Mouse (Mus musculus): Measurements from ENCODE around the gene Bag5.

Bag5 gene

DNA sequence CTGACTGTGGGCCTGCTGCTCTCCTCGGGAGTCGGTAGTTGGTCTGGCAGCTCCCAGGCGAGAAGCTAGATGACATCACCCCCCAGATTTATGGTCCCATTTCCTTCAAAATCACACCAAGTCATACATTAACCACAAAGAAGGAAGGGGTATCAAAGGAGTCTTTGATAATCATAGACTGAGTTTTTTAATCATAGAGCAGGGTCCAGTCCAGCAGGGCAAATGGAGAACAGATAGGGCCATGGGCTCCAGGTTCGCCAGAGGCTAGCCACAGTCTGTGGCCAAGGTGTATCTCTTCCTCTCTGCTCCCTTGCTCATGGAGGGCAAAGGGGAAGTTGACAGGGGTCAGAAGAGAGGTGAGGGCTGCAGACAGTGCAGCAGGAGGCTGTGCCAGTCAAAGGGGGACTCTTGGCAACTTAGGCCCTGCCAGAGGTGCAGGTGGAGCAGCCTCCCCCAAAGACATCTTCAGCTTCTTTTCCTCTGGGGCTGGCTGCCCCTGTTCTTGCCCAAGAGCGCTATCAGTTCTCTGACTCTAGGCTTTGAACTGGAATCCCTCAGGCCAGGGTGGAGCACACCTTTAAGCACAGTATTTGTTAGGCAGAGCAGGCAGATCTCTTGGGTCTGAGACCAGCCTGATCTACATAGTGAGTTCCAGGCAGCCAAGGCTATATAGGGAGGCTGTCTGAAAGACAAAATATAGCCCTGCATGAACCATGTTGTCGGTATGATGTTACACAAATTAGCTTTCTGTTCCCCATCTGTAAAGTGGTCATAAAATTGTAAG lies 37.1 kb downstream of the Bag5 start:
- no peak for DNase-seq (ENCODE audit: low read depth, low spot score)

DNA sequence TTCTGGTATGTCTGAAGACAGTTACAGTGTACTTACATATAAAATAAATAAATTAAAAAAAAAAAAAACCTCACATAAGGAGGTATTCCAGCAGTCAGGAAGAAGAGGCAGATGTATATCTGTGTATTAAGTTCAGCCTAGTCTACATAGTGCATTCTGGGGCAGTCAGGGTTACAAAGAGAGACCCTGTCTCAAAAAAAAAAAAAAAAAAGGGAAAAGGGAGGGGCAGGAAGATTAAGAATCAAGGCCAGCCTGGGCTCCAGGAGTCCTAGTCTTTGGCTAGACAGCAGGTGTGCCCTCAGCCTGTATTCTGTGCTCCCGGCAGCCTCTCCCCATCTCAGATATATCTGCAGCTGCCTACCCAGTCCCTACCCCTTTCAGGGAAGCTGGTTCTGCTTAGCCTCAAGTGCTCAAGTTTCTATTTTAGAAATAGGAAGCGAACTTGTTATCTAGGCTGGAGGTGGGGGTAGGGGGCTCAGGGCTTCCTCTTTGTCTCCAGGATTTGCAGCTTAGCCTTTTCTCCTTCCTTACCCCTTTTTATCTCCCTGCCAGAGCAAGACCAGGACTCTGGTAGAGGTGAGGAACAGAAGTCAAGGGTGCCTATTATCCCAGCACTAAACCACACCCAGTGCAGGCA lies 38.1 kb downstream of the Bag5 start:
- no peak for DNase-seq (ENCODE audit: low read depth, low spot score)

DNA sequence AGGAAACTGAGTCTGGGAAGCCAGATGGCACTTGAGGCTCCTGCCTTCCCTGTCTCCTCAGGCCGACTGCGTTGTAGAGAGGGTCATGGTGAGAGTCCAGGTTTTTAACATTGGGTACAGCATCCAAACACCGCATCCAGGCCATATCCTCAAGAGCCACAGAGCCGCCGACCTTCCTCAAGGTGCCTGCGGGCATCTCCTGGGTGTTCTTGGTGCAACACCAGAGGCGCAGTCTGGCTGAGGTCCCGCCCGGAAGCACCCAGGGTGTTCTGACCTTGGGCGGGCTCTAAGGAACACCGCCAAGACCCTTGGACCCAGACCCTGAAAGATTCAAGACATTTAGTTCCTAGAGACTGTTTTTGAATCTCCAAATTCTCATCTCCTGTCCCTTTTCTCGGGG lies 40.5 kb downstream of the Bag5 start:
- DNase-seq (ENCODE audit: low read depth, low spot score), result no peak

DNA sequence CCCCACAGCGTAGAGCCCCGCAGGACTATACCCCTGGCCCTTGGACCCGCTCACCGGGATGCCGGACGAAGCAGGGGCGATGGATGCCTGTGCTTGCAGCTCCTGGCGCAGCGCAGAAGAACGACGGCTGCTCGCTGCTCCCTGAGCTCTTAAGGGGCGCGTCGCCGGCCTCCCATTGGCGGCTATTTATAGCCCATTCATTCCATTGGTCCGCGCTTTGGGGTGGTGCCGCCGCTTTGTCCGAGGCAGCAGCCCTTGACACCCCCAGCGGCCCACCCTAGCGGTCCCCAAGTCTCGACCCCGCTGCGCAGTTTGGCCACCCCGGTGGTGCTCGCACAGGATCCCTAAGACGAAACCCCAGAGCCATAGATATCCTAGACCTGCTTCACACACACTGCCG lies 40.9 kb downstream of the Bag5 start, which contains the start of gene Ckb:
Gene Ckb (minus strand): TSS at position 163 of the 400 bp plus-strand sequence.
- DNase-seq (ENCODE audit: low read depth, low spot score), result peak; percentile 93

DNA sequence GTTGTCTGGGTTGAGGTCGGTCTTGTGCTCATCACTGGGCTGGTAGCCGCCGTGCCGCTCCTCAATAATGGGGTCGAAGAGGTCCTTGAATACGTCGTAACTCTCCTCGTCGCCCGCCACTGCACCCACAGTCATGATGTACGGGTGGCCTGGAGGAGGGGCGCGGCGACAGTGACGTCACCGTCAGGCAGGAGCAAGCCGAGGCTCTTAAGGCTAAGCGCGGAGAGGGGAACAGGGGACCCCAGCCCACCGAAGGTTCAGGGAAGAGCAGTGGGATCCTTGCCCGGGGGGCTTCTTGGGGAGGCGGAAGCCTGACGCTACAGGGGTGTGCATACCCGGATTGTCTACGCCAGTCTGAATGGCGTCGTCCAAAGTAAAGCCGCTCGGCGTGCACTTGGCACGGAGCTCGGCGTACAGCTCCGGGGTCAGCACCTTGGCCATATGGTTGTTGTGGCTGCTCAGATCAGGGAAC lies 41.6 kb downstream of the Bag5 start:
- DNase-seq (ENCODE audit: low read depth, low spot score), result peak; percentile 55

DNA sequence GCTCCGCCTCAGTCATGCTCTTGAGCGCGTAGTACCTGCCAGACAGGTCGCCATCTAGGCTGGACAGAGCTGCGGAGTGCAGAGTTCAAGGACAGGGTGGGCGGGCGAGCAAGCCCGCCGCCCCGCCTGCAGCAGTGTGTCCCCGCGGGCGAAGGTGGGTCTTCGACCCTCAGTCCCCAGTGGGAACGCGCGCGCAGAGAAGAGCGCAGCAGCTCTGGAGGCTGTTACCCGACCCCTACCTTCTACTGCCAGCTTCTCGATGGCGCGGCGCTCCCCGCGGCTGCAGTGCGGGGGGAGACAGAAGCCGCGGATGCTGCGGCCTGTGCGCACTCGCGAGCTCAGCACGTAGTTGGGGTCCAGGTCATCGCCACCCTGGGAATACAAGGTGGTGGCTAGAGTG lies 42.1 kb downstream of the Bag5 start:
- DNase-seq (ENCODE audit: low read depth, low spot score), result peak; percentile 59

DNA sequence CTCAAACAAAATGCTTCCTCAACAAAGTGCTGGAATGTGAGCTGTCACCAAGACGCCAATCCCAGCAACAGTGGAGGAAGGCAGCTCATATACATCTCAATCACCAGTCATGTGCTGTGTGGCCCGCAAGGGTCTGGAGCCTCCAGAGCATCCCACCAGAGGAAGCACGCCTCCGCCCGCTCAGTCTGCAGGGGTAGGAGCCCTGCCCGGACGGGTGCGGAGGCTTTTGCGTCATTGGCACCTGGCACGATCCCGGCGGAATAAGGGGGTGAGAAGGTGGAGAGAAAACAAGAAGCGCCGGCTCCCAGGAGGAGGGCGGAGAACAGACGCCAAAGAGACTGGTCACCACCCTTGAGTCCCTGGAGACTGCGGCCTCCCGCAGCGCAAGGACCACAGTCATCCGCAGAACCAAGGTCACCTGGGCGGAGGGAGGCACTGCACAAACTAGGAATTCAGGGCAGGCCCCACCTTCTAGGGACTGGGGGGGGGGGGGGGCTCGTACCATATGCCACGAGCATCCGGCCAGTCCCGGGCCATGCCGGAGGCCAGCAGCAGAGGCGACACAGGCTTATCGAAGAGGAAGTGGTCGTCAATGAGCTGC lies 42.6 kb downstream of the Bag5 start:
- peak; percentile 88 for DNase-seq (ENCODE audit: low read depth, low spot score)

DNA sequence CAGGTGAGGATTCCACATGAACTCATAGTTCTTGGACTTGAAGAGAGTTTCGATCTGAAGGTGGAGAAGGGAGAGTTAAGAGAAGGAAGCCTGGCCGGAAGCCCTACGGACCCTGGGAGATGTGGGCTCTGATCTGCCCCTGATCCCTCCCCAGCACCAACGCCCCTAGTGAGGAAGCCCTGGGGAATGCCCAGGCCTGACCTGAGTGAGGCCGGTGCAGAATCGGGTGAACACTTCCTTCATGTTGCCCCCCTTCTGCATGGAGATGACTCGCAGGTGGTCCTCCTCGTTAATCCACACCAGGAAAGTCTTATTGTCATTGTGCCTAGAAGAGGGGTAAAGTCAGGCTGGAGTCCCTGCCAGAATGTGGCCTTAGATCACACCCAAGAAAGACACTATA lies 43.1 kb downstream of the Bag5 start:
- DNase-seq (ENCODE audit: low read depth, low spot score), result no peak

DNA sequence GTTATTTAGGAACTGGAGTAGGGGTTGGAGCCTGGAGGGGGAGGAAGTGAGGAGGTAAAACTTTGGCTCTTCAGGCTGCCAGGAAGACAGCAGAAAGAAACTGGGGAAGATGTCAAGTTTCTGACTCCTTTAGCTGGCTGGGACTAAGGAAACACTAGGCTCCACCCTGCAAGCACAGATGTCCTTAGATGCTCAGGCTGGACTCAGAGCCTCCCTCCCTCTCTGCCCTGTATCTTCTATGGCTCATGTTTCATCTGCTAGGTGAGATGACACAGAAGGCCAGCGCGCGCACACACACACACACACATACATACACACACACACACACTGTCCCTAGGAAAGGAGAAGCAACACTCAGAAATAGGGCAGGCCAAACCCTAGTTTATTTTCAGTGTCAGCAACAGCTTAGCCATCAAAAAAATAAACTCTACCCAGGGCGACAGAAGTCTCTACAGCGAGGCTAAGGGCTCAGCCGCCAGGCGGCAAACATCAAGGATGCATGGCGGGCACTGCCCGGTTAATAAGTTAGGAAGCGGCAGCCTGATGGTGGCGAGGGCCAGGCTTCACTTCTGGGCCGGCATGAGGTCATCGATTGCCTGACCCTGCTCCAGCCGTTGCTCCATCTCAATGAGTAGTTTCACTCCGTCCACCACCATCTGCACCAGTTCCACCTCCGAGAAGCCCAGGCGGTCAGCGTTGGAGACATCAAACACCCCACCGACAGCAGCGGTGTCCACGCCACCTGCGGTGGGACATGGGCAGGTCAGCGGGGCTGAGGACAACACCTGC lies 43.9 kb downstream of the Bag5 start:
- no peak for DNase-seq (ENCODE audit: low read depth, low spot score)

DNA sequence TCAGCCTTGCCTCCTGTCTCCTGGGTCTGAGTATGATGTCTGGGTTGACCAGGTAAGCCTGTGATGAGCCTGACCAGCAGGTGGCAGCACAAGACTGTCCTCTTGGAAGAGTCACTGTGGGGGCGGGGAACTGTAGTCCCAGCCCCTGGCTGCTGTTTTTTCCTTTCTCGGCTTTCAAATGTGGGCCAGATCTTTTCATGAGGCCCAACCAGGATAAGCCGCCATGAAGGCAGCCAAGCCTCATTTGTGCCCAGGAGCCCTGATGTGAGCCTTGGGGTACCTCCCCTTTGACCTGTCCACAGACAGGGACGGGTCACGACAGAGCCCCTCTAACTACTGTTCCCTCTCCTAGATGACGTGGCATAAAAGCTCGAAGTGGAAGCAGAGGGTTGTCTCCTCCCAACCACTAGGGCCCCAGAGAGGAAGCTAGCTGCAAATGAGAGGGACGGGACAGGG lies 44.6 kb downstream of the Bag5 start:
- DNase-seq (ENCODE audit: low read depth, low spot score), result peak; percentile 94

DNA sequence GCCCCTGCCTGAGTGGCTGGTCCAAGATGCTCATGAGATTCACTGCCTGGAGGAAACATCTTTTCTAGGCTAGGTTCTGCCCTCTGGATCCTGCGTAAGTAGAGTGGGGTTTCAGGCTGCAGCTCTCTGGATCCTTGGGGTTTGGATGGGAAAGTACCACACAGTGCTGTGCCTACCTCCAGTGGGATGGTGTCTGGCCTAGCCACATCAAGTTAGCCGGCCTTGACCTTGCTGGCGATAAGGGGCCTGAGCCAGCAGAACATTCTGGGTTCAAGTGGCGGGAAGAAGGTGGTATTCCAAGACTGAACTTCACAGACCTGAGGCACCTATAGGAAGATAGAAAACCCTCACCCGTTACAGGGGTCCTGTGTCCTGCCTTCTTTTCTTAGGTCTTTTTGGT lies 45.6 kb downstream of the Bag5 start:
- DNase-seq (ENCODE audit: low read depth, low spot score), result no peak

DNA sequence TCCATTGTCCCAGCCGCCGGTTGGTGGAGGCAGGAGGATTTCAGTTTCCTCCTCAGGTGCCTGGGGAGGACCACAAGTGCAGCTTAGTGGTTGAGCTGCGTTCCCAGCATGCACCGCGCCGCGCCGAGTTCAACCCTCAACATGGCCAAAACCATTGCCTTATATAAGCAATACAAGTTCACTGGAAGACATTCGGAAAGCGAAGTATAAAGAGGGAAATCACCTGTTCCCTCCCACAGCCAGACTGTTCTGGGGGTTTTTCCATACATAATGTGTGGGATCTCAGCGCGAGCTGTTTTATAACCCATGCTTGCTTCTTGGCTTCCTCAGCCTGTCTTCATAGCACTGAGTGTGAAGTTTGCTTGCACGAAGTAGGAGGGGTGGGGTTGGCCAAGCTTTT lies 46.7 kb downstream of the Bag5 start:
- DNase-seq (ENCODE audit: low read depth, low spot score), result peak; percentile 49

DNA sequence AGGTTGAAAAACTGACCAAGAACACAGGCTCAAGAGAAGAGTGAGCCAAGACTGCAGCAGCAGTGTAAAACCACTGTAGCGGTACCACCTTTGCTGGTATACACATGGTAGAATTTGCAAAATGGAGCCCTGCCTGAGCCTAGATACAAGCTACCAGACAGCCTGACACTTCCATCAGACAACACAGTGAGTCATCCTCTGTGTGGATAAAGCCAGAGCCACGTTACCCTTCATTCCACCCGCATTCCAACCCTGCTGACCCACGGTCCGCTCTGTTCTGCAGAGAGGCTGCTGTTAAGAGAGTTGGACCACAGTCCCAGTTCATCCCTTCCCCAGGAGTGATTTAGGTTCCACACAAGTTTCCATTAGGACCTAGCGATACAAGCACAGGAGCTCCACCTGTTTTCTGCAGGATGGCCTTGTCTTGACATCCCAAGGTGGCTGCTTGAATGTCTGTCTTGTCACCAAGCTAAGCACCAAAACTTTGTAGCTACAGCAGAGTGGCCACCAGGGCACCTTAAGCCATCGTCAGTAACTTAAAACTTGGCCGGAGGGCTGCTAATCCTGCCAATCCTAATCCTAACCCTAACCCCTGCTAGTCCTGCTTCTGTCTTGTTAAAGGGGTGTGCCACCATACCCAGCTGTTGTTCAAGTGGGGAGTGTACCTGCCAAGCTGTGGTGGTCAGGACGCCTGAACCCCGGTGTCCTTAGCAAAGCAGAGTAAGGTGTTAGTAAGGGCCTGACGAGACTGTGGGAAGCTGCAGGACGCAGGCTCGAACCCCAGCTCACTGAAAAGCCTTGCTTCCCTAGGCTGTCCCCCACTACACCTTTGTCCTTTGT lies 47.8 kb downstream of the Bag5 start:
- no peak for DNase-seq (ENCODE audit: low read depth, low spot score)

DNA sequence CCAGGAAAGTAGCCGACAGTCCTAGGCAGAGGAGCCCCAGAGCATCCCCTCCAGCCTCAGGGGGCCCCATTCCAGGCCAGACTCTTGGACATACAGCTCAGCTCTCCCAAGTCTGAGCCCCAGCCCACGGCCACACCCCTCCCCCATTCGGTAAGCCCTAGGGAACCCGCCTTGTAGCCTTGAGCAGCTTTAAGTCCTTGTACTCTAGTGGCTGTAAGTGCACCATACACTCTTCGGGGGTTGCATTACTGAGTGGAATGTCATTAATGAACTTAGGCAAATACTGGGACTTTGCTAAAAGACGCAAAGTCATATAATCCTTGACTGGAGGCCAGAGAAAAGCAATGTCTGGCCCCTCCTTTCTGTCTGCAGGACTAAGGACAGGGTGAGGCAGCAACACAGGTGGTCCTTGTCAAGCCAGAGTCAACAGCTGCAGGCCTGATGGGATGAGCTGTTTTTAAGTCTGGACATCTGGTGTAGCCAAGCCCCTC lies 48.9 kb downstream of the Bag5 start:
- peak; percentile 86 for DNase-seq (ENCODE audit: low read depth, low spot score)

DNA sequence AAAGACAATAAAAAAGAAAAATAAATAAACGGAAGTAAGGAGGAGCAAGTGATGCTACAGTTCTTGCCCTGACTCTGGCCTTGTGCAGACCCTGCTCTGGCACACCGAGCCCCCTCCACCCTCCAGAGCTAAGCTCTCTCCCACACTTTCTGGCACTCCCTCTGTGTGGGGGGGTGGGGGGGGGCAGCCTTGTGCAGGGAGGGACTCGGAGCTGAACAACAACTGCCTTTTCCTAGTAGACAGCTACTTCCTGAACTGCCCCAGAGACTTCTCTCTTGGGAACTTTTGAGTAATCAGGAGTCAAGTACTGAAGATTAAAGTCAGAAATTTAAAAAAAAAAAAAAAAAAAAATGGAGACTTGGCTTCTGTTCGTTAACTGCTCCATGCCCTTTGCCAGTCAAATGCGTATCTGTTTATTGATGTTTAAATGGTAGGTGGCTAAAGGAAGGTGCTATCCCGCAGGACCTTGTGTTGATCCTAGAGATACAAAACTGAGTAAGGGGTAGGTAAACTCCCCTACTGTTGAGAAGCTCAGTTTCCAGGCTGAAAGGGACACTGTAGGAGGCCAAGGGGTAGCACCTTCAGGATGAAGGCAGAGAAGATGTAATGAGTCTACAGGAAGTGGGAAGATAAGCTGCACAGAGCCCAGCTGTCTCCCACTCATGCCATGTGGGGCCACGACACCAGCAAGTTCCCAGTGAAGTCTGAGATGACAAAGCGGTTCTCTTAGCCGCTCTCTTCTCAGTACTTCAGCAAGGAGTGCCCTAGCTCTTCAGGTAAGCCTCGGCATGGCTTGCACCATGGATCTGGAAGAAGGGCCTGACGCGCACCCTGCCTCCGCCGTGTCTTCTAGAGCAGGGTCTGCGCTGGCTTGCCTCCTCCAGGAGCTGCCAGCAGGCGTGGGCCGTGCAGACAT lies 49.6 kb downstream of the Bag5 start:
- DNase-seq (ENCODE audit: low read depth, low spot score), result no peak

DNA sequence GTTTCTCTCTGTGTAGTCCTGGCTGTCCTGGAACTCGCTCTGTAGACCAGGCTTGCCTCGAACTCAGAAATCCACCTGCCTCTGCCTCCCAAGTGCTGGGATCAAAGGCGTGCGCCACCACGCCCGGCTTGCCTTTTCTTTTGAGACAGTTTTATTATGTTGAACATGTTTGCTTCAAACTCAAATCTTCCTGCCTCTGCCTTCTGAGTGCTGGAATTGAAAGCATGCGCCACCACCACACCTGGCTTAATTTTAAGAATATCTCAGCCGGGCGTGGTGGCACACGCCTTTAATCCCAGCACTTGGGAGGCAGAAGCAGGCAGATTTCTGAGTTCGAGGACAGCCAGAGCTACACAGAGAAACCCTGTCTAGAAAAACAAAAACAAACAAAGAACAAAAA lies 51.5 kb downstream of the Bag5 start:
- peak; percentile 88 for DNase-seq (ENCODE audit: low read depth, low spot score)

DNA sequence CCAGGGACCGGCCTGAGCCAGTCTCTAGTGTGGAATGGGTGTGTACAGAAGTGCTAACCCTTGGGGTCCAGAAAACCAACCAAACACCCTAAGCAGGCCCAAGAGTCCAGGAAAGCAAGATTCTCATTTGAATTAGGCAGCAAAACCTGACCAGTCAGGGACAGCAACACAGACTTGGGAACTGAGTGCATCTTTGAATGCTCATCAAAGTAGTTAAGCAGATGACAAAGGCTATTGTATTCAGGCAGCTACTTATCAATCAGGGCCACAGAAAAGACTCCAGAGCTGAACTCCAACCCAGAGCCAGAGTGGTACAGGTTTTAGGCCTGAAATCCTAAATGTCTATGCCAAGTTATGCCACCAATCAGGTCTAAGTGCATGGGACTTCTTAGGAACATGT lies 52.4 kb downstream of the Bag5 start:
- peak; percentile 45 for DNase-seq (ENCODE audit: low read depth, low spot score)
